Comparison of ENCODE assay signal across 12 mouse cellular contexts in the genomic region with DNA sequence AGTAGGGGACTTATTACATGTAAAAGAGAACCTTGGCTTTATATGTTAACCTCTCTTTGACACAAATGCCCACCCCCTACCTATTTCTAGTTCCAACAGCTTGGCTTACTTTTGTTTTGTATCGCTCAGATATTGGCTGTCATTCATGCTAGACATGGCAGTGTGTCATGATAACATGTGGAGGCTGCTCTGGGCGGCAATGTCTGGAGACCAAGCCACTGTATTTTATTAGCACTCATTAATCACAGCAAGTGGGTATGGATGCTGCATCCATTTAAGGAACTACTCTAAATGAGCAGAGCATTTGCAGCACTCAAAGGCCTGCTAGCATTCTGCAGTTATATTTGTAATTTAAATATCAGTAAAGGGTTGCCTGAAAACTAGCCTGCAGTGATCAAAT.
"Had no signal": no experiment of that assay in that cellular context is flagged by ENCODE, and none has a peak within 500 bp of the region (broad histone marks: within the 10 kb centered on the region; RNA-seq: fewer than 3 reads in every experiment).

No protein-coding gene starts in this region.

- H3K9me3 ChIP-seq: limb, embryonic 12.5 days; liver, embryonic 13.5 days; midbrain, embryonic 13.5 days had no signal

- ATAC-seq: liver, postnatal 0 days; midbrain, embryonic 13.5 days had no signal

- H3K4me1 ChIP-seq: limb, embryonic 12.5 days; liver, embryonic 13.5 days; midbrain, embryonic 13.5 days had no signal

- H3K27ac ChIP-seq: kidney, postnatal 0 days; limb, embryonic 12.5 days; liver, embryonic 13.5 days; midbrain, embryonic 13.5 days; stomach, postnatal 0 days had no signal

- H3K4me3 ChIP-seq: limb, embryonic 12.5 days; liver, embryonic 13.5 days; midbrain, embryonic 13.5 days had no signal

- H3K9ac ChIP-seq: limb, embryonic 12.5 days; liver, embryonic 13.5 days; liver, postnatal 0 days; midbrain, embryonic 13.5 days had no signal

- DNase-seq: kidney, adult 11 months; kidney, adult 9 months; kidney, postnatal 36 days; liver; liver, embryonic 13.5 days; liver, postnatal 0 days; right cerebral cortex, postnatal 14 days; thymus, postnatal 4 days had no signal

- H3K27me3 ChIP-seq: limb, embryonic 12.5 days; liver, embryonic 13.5 days; midbrain, embryonic 13.5 days had no signal

- H3K36me3 ChIP-seq: limb, embryonic 12.5 days; liver, embryonic 13.5 days; midbrain, embryonic 13.5 days had no signal

- H3K4me2 ChIP-seq: limb, embryonic 12.5 days; liver, embryonic 13.5 days; midbrain, embryonic 13.5 days had no signal
